Mouse (Mus musculus) cerebellum, postnatal 25 days (tissue): ENCODE measurements around the gene Gcc2.
"Not testable (repeated sequence)": the region's sequence is repeated elsewhere in the genome, so short reads cannot be mapped to it uniquely, and the experiment has no call there.

Source experiments
- DNase-seq, 2 experiments: peaks; one replicate each; pipeline ENCODE4 v3.0.0; 2021; ENCODE audit warnings: mixed read lengths in 2 of 2

Gcc2 gene

GRCm38 (mm10) chr10:58231779-58232640, 23.3 kb upstream of the Gcc2 start:
- DNase-seq = peak; percentile 59 to 67

- DNase-seq = not testable (repeated sequence)
These were observed 22.7 kb upstream of the Gcc2 start, which contains the start of gene Duxf3 for GRCm38 (mm10) chr10:58232641-58232969. Gene Duxf3 (minus strand): TSS chr10:58232675.

GRCm38 (mm10) chr10:58233054-58233739, 22.1 kb upstream of the Gcc2 start:
- DNase-seq = not testable (repeated sequence)

GRCm38 (mm10) chr10:58233740-58234121, 21.6 kb upstream of the Gcc2 start:
- not testable (repeated sequence) for DNase-seq

GRCm38 (mm10) chr10:58234985-58235384, 20.3 kb upstream of the Gcc2 start:
- DNase-seq = not testable (repeated sequence)

GRCm38 (mm10) chr10:58236613-58237012, 18.7 kb upstream of the Gcc2 start, which contains the start of gene Gm4981:
Gene Gm4981 (minus strand): TSS chr10:58236701.
- DNase-seq = no peak

GRCm38 (mm10) chr10:58238984-58239740, 16.1 kb upstream of the Gcc2 start:
- DNase-seq = peak; percentile 31 to 51

GRCm38 (mm10) chr10:58249535-58249934, 5.8 kb upstream of the Gcc2 start:
- DNase-seq = no peak

- DNase-seq = peak in 1 of 2 experiments; percentile 6
These were observed 592 bp upstream of the Gcc2 start for GRCm38 (mm10) chr10:58254635-58255175.

GRCm38 (mm10) chr10:58255954-58256353, 657 bp downstream of the Gcc2 start:
- no peak for DNase-seq

GRCm38 (mm10) chr10:58258466-58258865, 3.2 kb downstream of the Gcc2 start:
- no peak for DNase-seq

- DNase-seq = no peak
These were observed 26.9 kb downstream of the Gcc2 start for GRCm38 (mm10) chr10:58282238-58282637.

GRCm38 (mm10) chr10:58290742-58291141, 35.4 kb downstream of the Gcc2 start:
- no peak for DNase-seq

GRCm38 (mm10) chr10:58294246-58294645, 38.9 kb downstream of the Gcc2 start:
- no peak for DNase-seq

- DNase-seq = no peak
These were observed 40.3 kb downstream of the Gcc2 start for GRCm38 (mm10) chr10:58295605-58296004.

- DNase-seq = no peak
These were observed 49.7 kb downstream of the Gcc2 start for GRCm38 (mm10) chr10:58304996-58305395.

GRCm38 (mm10) chr10:58306897-58307296, 51.6 kb downstream of the Gcc2 start:
- no peak for DNase-seq

GRCm38 (mm10) chr10:58310791-58311190, 55.5 kb downstream of the Gcc2 start:
- DNase-seq = no peak

- DNase-seq = no peak
These were observed 57.6 kb downstream of the Gcc2 start for GRCm38 (mm10) chr10:58312887-58313286.

GRCm38 (mm10) chr10:58320881-58321280, 65.6 kb downstream of the Gcc2 start:
- no peak for DNase-seq

GRCm38 (mm10) chr10:58322361-58323027, 67.2 kb downstream of the Gcc2 start:
- no peak for DNase-seq
